ENCODE assay signal across 7 mouse cellular contexts in genomic region chr4:118409142-118409900, GRCm38 (mm10). TPM values are rescaled to one million over a fixed set of nuclear protein-coding genes. Genes with fewer than 3 reads are reported as not detected.
DNase-seq lines count a peak whose midpoint lies in the region; ATAC-seq and TF ChIP-seq lines count a peak whose summit lies in the region.

Szt2 (minus strand) TSS chr4:118409273.
Med8 (plus strand) TSS chr4:118409337.

- H3K4me3 ChIP-seq in intestine, postnatal 0 days (ENCODE audit: low read depth, low read length), result peak within 1 kb of the TSS; percentile 83
- H3K4me3 ChIP-seq in midbrain, embryonic 12.5 days, result peak within 1 kb of the TSS; percentile 96
- H3K4me3 ChIP-seq in small intestine, adult 2 months (ENCODE audit: low read depth, low read length), result peak within 1 kb of the TSS; percentile 98

- TF ChIP-seq POLR2A in small intestine, adult 2 months (IDR thresholded peaks at IDR 0.05; ENCODE audit: low read depth, low read length), result peak; percentile 71; the same call in 1 of the 2 replicates

- under 1% methylated on average over 53 of the region's 53 CpGs for WGBS in intestine, postnatal 0 days
- whole genome bisulfite sequencing in midbrain, embryonic 12.5 days, result under 1% methylated on average over 53 of the region's 53 CpGs
- under 1% methylated on average over 53 of the region's 53 CpGs for WGBS in small intestine, adult 2 months

- intact Hi-C loops in left cerebral cortex, postnatal 4 days (cut with DNase I), result no loop called here

- H3K27me3 ChIP-seq in intestine, postnatal 0 days (replicated peaks; ENCODE audit: control insufficient read depth, insufficient read depth, low read length), result no peaks in the 10 kb centered on the region
- H3K27me3 ChIP-seq in midbrain, embryonic 12.5 days, result no peaks in the 10 kb centered on the region
- H3K27me3 ChIP-seq in small intestine, adult 2 months (ENCODE audit: control insufficient read depth, insufficient read depth, low read length), result no peaks in the 10 kb centered on the region

- peak within 1 kb of the TSS; percentile 81 for H3K4me2 ChIP-seq in intestine, postnatal 0 days (replicated peaks; ENCODE audit: low read depth)
- H3K4me2 ChIP-seq in midbrain, embryonic 12.5 days (replicated peaks), result peak within 1 kb of the TSS; percentile 97

- no peaks in the 10 kb centered on the region for H3K9me3 ChIP-seq in intestine, postnatal 0 days (ENCODE audit: control insufficient read depth)
- H3K9me3 ChIP-seq in midbrain, embryonic 12.5 days, result no peaks in the 10 kb centered on the region

- peak; percentile 90 for DNase-seq in adrenal gland, adult 8-10 months
- DNase-seq in embryo, embryonic 9.5 days (ENCODE audit: extremely low spot score), result peak; percentile 92
- no peak for DNase-seq in gonadal fat pad, adult 2 months (ENCODE audit: low read depth)
- peak; percentile 84 for DNase-seq in left cerebral cortex, postnatal 4 days

- no peak for TF ChIP-seq CTCF in intestine, postnatal 0 days (IDR thresholded peaks at IDR 0.05; ENCODE audit: low read depth)
- TF ChIP-seq CTCF in small intestine, adult 2 months (IDR thresholded peaks at IDR 0.05; ENCODE audit: extremely low read depth, insufficient read length, insufficient replicate concordance, low read depth, low read length), result no peak

- peak; percentile 96 for ATAC-seq in intestine, postnatal 0 days
- peak; percentile 95 for ATAC-seq in midbrain, embryonic 12.5 days (ENCODE audit: low FRiP score, low read depth)

- peak within 1 kb of the TSS; percentile 82 for H3K9ac ChIP-seq in intestine, postnatal 0 days (ENCODE audit: low read depth, low read length)
- H3K9ac ChIP-seq in midbrain, embryonic 12.5 days (replicated peaks), result peak within 1 kb of the TSS; percentile 92

- H3K36me3 ChIP-seq in intestine, postnatal 0 days (ENCODE audit: control insufficient read depth, insufficient read depth), result peaks cover 26% of the 10 kb centered on the region
- peaks cover 44% of the 10 kb centered on the region for H3K36me3 ChIP-seq in midbrain, embryonic 12.5 days
- H3K36me3 ChIP-seq in small intestine, adult 2 months (ENCODE audit: control insufficient read depth, insufficient read depth, low read length), result peaks cover 29% of the 10 kb centered on the region

- H3K27ac ChIP-seq in intestine, postnatal 0 days (ENCODE audit: low read depth, low read length), result peak within 1 kb of the TSS; percentile 73
- H3K27ac ChIP-seq in midbrain, embryonic 12.5 days (replicated peaks), result 0 out of 2 replicates have a peak within 1 kb of the TSS, but pooled peaks have one; percentile 58
- H3K27ac ChIP-seq in small intestine, adult 2 months (ENCODE audit: insufficient read depth, low read depth, low read length), result peak within 1 kb of the TSS; percentile 72

- H3K4me1 ChIP-seq in intestine, postnatal 0 days (replicated peaks; ENCODE audit: control insufficient read depth, insufficient read depth, low read length), result peaks cover 4% of the 10 kb centered on the region; the same call in 1 of the 2 replicates
- peaks cover 19% of the 10 kb centered on the region for H3K4me1 ChIP-seq in midbrain, embryonic 12.5 days
- peaks cover 8% of the 10 kb centered on the region; the same call in 1 of the 2 replicates for H3K4me1 ChIP-seq in small intestine, adult 2 months (ENCODE audit: control insufficient read depth, insufficient read depth, insufficient read length, low read length)

RNA-seq across cellular contexts. Expression of gene Szt2, which starts in this region (rescaled TPM):
- total RNA-seq in adrenal gland, adult 8-10 months (2022), result 10 to 100 TPM; 22.4 to 45.1 (median 31.7) TPM
- polyA plus RNA-seq in gonadal fat pad, adult 2 months (2012; rRNA removed), result 18.1 and 20.6 TPM in 2 replicates
- 2.8 and 4.2 TPM in 2 replicates for polyA plus RNA-seq in intestine, postnatal 0 days (2015; fragmentation: Nextera tagmentation; extraction: Ambion mirVana)
- 10 to 100 TPM; 43.3 to 48.3 TPM for total RNA-seq in left cerebral cortex, postnatal 4 days (2021)
- 12.0 and 13.6 TPM in 2 replicates for polyA plus RNA-seq in midbrain, embryonic 12.5 days (2016; fragmentation: Nextera tagmentation; extraction: Ambion mirVana)
- 18.5 and 35.1 TPM in 2 replicates for polyA plus RNA-seq in small intestine, adult 2 months (2012; rRNA removed)

RNA-seq across cellular contexts. Expression of gene Med8, which starts in this region (rescaled TPM):
- total RNA-seq in adrenal gland, adult 8-10 months (2022), result 10 to 100 TPM; 61.3 to 67.6 (median 66.8) TPM
- polyA plus RNA-seq in gonadal fat pad, adult 2 months (2012; rRNA removed), result 36.9 and 45.5 TPM in 2 replicates
- polyA plus RNA-seq in intestine, postnatal 0 days (2015; fragmentation: Nextera tagmentation; extraction: Ambion mirVana), result 71.8 and 76.0 TPM in 2 replicates
- total RNA-seq in left cerebral cortex, postnatal 4 days (2021), result 10 to 100 TPM; 75.7 to 77.6 TPM
- polyA plus RNA-seq in midbrain, embryonic 12.5 days (2016; fragmentation: Nextera tagmentation; extraction: Ambion mirVana), result 144 and 147 TPM in 2 replicates
- 10.7 and 19.5 TPM in 2 replicates for polyA plus RNA-seq in small intestine, adult 2 months (2012; rRNA removed)
